Mouse (Mus musculus) midbrain, postnatal 0 days (tissue): ENCODE results near the gene Scamp4. TPM values are rescaled to one million over a fixed set of nuclear protein-coding genes. Genes with fewer than 3 reads are reported as not detected.

Source experiments
- ATAC-seq: fragments of 200-750 bp; cut with Nextera tagmentation; 2 replicates; pipeline ENCODE4 v1.8.0; 2017; ENCODE audit warnings: moderate number of reproducible peaks, mild to moderate bottlenecking, moderate TSS enrichment, moderate library complexity; ENCODE audit not compliant: low FRiP score
- DNase-seq: peaks from one replicate; pipeline ENCODE4 v3.0.0-alpha.2; 2015; ENCODE audit warnings: low spot score
- H3K27ac ChIP-seq: fragments of 300-500 bp; sonication (generic); 2 replicates; pipeline ENCODE4 v1.5.1; 2014; ENCODE audit warnings: low read depth, mild to moderate bottlenecking, low read length, mixed read lengths
- H3K27me3 ChIP-seq: fragments of 300-500 bp; sonication (generic); 2 replicates; pipeline ENCODE4 v1.6.1; 2014; ENCODE audit warnings: low read length, control low read depth, mixed read lengths; ENCODE audit not compliant: insufficient read depth
- H3K36me3 ChIP-seq: fragments of 300-500 bp; sonication (generic); 2 replicates; pipeline ENCODE4 v1.6.1; 2014; ENCODE audit warnings: low read length, control low read depth, mixed read lengths; ENCODE audit not compliant: insufficient read depth
- H3K4me1 ChIP-seq: fragments of 300-500 bp; sonication (generic); 2 replicates; pipeline ENCODE4 v1.6.1; 2014; ENCODE audit warnings: mild to moderate bottlenecking, control low read depth, antibody characterized with exemption, low read length, mixed read lengths; ENCODE audit not compliant: insufficient read depth
- H3K4me2 ChIP-seq: fragments of 300-500 bp; sonication (generic); 2 replicates; pipeline ENCODE4 v1.6.1; 2014; ENCODE audit warnings: low read depth, mild to moderate bottlenecking, low read length, mixed read lengths; ENCODE audit not compliant: poor library complexity, severe bottlenecking
- H3K4me3 ChIP-seq: fragments of 300-500 bp; sonication (generic); 2 replicates; pipeline ENCODE4 v1.5.1; 2014; ENCODE audit warnings: low read depth, mild to moderate bottlenecking, low read length, moderate library complexity
- H3K9ac ChIP-seq: fragments of 300-500 bp; sonication (generic); replicated peaks from 2 replicates; pipeline ENCODE4 v1.6.1; 2014; ENCODE audit warnings: mild to moderate bottlenecking, low read length, moderate library complexity, mixed read lengths; ENCODE audit not compliant: poor library complexity, severe bottlenecking
- H3K9me3 ChIP-seq: fragments of 300-500 bp; sonication (generic); 2 replicates; pipeline ENCODE4 v1.6.1; 2016; ENCODE audit warnings: low read length, control low read depth
- CTCF ChIP-seq: IDR thresholded peaks from 2 replicates; pipeline ENCODE4 v1.5.1; 2016; ENCODE audit warnings: antibody characterized with exemption, mild to moderate bottlenecking
- WGBS: fragments of 180-500 bp; shearing (Covaris S2); extraction: QIAGEN DNeasy Blood & Tissue Kit; methylation state at CpG from one replicate; pipeline ENCODE4 v1.1.7; 2014; 5-methylcytosine and 5-hydroxymethylcytosine counted together
- polyA plus RNA-seq: library from polyadenylated mRNA; unstranded; fragments of >200 nt; fragmentation: Nextera tagmentation; extraction: Ambion mirVana; gene quantifications from 2 replicates; pipeline ENCODE4 v1.2.1, GENCODE M21; 2015
- total RNA-seq: library from RNA; depleted of rRNA; stranded (reverse); fragments of >200 nt; gene quantifications from 2 replicates; pipeline ENCODE4 v1.2.3, GENCODE M21; 2014

The Scamp4 gene
- total and polyA plus RNA-seq, 2 experiments from 2014 or later: 32.4 to 73.1 TPM

- H3K27me3 ChIP-seq: no peaks in the 10 kb centered on the region
- H3K4me1 ChIP-seq: peaks cover 10% of the 10 kb centered on the region
- ATAC-seq (peak; percentile 75), DNase-seq (peak; percentile 97)
- under 1% methylated on average over 70 of the region's 72 CpGs for WGBS
- H3K4me2 ChIP-seq: peak within 1 kb of the TSS; percentile 90
- H3K36me3 ChIP-seq: 0 out of 2 replicates have a peak, but pooled peaks cover 2% of the 10 kb centered on the region
- TF ChIP-seq CTCF: peak; percentile 87
- no peaks in the 10 kb centered on the region for H3K9me3 ChIP-seq
- peak within 1 kb of the TSS; percentile 94 for H3K27ac ChIP-seq
- H3K9ac ChIP-seq: peak within 1 kb of the TSS; percentile 92
- H3K4me3 ChIP-seq: peak within 1 kb of the TSS; percentile 86
Measured at GRCm38 (mm10) chr10:80561116-80561944, 41.3 kb upstream of the Scamp4 start, which contains the start of gene Rexo1. Rexo1 (minus strand) TSS chr10:80561560.

- peak overlapping the region; percentile 39 for H3K4me2 ChIP-seq
- no peak overlapping the region for H3K4me3 ChIP-seq
- H3K27me3 ChIP-seq: no peaks in the 10 kb centered on the region
- H3K9me3 ChIP-seq: no peaks in the 10 kb centered on the region
- H3K9ac ChIP-seq: 0 out of 2 replicates have a peak overlapping the region, but pooled peaks have one; percentile 0
- 8% methylated on average over 17 of the region's 17 CpGs for WGBS
- DNase-seq (peak; percentile 77), ATAC-seq (peak; percentile 49)
- peaks cover 18% of the 10 kb centered on the region for H3K36me3 ChIP-seq
- TF ChIP-seq CTCF: peak; percentile 96
- peaks cover 11% of the 10 kb centered on the region for H3K4me1 ChIP-seq
- peak overlapping the region; percentile 65 for H3K27ac ChIP-seq
Measured at GRCm38 (mm10) chr10:80566375-80567092, 36.1 kb upstream of the Scamp4 start.

- ATAC-seq (no peak), DNase-seq (no peak)
- Histone ChIP-seq H3K4me2 (no peak overlapping the region), H3K9me3 (no peaks in the 10 kb centered on the region), H3K27me3 (no peaks in the 10 kb centered on the region), H3K9ac (no peak overlapping the region), H3K36me3 (peaks cover 18% of the 10 kb centered on the region), H3K4me3 (no peak overlapping the region), H3K27ac (no peak overlapping the region), H3K4me1 (peaks cover 11% of the 10 kb centered on the region)
- WGBS: 95% methylated on average over 29 of the region's 29 CpGs
- TF ChIP-seq CTCF: no peak
Measured at GRCm38 (mm10) chr10:80568876-80569275, 33.8 kb upstream of the Scamp4 start.

GRCm38 (mm10) chr10:80569664-80570066, 33.0 kb upstream of the Scamp4 start:
- Histone ChIP-seq H3K9ac (no peak overlapping the region), H3K27me3 (no peaks in the 10 kb centered on the region), H3K4me3 (no peak overlapping the region), H3K9me3 (no peaks in the 10 kb centered on the region), H3K27ac (no peak overlapping the region), H3K4me2 (no peak overlapping the region), H3K36me3 (peaks cover 18% of the 10 kb centered on the region), H3K4me1 (peaks cover 11% of the 10 kb centered on the region)
- ATAC-seq: no peak
- 34% methylated on average over 10 of the region's 10 CpGs for WGBS
- DNase-seq: no peak
- no peak for TF ChIP-seq CTCF

- H3K4me2 ChIP-seq: no peak overlapping the region
- no peak overlapping the region for H3K27ac ChIP-seq
- no peak for TF ChIP-seq CTCF
- 89% methylated on average over 10 of the region's 10 CpGs for WGBS
- H3K4me3 ChIP-seq: no peak overlapping the region
- ATAC-seq: no peak
- H3K4me1 ChIP-seq: peaks cover 13% of the 10 kb centered on the region
- H3K27me3 ChIP-seq: no peaks in the 10 kb centered on the region
- no peak for DNase-seq
- peaks cover 18% of the 10 kb centered on the region for H3K36me3 ChIP-seq
- 0 out of 2 replicates have a peak overlapping the region, but pooled peaks have one; percentile 19 for H3K9ac ChIP-seq
- no peaks in the 10 kb centered on the region for H3K9me3 ChIP-seq
Measured at GRCm38 (mm10) chr10:80570419-80570818, 32.3 kb upstream of the Scamp4 start.
